Mouse (Mus musculus) adrenal gland, adult 18-20 months (tissue): ENCODE data around the gene Maea. TPM values are rescaled to one million over a fixed set of nuclear protein-coding genes. Genes with fewer than 3 reads are reported as not detected.
A peak's percentile ranks its signal among the peaks of the same experiment; 100 is the strongest.

Experiments used
- DNase-seq, 2 experiments: peaks; one replicate each; pipeline ENCODE4 v3.0.0; 2021 to 2022; ENCODE audit warnings: low spot score in 2 of 2
- total RNA-seq, 2 experiments: library from RNA; stranded (reverse); gene quantifications; 1 replicate in 1 of 2; 2 replicates in 1 of 2; pipeline ENCODE4 v1.2.3; 2021

Gene Maea
- total RNA-seq, 2 experiments from 2014 or later = 111 to 122 TPM

DNA sequence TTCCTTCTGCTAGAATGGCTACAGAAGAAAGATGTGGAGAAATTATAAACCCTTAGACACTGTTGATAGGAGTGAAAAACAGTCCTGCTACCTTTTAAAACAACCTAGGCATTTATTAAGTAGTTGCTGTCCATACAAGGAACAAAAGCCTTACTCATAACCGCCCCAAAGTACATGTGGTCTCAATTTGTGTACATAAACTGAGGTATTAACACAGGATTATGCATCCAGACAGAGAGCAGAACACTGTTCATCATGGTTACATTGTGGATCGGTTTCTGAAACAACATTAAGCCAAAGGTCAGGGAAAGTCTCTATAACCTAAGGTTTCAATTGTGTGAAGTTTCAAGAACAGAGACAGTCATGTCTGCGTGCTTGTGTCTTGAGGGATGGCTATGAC is 17.7 kb downstream of the Maea start:
- DNase-seq = no peak

DNA sequence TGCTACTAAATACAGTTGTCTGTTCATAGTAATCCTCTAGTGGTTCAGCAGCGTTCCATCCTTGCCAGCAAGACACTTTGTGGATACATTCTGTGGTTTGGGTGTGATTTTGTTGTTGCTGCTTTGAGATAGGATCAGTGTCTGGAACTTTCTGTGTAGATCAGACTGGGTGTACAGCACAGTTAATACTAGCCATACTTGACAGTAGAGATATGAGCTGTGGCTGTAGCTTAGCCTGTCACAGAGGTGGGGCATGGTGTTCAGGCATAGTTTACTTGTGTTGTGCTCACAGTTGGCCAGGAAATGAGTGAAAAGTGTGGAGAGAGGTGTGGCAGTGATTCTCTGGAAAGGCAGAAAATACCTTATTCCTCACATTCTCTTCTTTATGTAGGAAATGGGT is 22.2 kb downstream of the Maea start:
- no peak for DNase-seq

DNA sequence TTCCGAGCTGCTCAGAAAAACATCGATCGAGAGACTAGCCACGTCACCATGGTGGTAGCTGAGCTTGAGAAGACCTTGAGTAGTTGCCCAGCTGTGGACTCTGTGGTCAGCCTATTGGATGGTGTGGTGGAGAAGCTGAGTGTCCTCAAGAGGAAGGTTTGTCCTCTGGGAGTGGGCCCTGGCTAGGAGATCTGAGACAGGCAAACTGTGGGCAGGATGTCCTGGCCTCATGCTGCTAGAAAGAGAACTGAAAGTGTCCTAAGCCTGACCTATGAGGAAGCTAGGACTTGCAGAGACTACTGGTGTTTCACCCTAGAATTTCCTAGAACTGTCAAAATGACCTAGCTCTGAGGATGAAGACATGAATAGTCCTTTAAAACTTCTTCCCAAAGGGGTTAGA is 23.2 kb downstream of the Maea start:
- DNase-seq = no peak

DNA sequence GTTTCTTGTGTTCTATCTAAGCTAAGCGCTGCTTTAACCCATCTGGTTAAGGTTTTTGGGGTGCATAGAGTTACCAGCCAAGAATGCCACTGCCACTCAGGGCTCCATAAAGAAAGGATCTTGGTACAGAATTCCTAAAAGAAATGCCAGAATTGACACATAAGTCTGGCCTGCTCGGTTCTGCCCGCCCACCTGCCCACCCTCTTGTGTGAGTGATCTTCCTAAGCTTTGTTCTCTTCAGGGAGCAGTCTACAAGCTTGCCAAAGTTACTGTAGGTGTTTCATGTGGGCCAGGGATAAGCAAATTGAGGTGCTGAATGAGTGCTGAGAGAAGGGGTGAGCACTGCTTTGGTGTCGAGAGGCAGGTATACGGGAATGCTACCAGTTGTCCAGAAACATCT is 28.0 kb downstream of the Maea start:
- no peak for DNase-seq

DNA sequence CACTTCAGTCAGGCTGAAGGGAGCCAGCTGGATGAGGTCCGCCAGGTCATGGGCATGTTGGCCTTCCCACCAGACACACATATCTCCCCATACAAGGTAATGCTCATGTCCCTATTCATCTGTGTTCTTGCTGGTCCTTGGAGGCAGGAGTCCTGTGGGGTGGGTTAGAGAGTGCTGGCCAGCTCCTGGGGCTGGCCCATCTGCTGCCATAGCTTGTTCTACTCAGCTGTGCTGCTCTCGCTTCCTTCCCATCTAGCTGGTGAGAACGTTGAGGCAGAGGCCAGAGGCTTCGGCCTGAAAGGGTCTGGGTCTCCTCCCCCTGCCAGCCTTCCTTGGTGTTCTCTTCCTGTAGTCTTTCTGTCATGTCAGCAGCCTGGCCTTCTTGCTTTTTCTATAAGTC is 33.3 kb downstream of the Maea start:
- DNase-seq = no peak

DNA sequence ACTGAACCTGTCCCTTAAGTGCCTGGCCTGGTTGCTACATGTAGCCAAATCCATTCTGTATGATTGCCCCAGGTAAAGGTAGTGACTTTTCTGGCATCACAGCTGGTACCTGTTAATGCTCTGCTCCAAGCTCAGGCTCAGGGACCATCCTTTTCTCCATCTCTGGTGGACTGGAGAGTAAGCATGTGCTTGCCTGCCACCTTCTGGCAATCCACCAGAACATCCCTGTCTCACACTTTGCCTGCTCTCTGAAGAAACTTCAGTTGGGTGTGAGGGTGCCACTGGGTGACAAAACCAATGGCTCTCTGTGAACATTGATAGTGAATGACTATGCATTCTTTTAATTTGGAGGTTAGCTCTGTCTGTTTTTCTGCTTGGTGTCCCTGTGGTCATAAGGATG is 35.8 kb downstream of the Maea start:
- DNase-seq = no peak

DNA sequence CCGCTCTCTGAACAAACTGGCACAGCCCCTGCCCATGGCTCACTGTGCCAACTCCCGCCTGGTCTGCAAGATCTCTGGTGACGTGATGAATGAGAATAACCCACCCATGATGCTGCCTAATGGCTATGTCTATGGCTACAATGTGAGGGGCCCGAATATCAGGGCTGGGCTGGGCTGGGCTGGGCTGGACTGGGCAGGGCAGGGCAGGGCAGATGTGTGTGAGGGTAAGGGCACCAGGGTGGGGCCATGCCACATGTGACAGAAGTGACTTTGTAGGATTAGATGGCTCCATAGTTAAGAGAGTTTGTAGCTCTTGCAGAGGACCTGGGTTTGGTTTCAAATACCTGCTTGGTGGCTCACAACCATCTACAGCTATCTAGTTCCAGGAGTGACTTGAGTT is 36.4 kb downstream of the Maea start:
- no peak for DNase-seq

DNA sequence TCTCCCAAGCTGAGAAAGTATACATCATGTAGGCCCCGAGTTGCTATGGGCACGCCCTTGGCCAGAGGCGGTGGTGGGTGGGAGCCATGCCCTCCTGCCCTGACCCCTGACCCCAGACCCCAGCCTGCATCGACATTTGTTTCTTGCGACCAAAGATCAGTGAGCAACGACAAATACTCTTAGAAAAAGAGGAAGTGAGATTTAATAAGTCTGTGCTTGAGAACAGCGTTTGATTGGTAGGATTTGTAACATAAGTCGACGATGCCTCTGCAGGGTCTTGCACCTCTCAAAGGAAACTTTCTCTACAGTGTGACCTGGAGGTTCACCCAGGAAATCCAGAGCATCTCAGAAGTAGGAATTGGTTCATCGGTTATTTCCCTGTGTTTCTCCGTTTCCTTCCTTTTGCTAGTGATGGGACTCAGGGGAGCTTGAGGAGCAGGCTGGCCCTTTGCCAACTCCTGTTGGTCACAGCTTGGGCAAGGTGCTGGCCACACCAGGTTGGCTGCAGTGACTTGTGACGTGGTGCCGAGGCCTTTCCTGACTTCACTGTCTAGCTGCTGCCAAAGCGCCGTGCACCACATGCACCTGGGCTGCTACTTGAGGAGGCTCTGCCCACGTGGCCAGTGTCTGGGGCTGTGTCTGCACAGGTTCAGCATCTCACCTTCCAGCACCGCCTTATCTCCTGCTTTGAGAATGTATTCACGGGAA is 37.2 kb downstream of the Maea start:
- DNase-seq = no peak

DNA sequence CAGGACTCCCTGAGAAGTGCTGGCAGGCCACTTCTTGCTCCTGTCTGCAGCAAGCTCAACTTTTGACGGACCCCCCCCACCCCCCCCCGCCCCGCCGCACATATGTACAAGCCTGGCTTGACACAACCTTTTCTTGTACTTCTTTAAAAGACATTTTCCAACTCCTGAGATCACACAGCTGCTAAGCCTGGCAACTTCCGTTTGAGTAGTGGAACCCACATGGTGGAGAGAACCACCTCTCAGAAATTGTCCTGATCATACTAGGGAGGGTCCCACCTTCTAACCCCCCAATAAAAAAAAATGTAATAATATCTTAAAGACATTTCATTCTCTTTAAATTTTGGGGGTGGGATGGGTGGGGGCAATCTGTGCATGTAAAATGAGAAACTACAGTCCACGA is 41.9 kb downstream of the Maea start:
- no peak for DNase-seq

DNA sequence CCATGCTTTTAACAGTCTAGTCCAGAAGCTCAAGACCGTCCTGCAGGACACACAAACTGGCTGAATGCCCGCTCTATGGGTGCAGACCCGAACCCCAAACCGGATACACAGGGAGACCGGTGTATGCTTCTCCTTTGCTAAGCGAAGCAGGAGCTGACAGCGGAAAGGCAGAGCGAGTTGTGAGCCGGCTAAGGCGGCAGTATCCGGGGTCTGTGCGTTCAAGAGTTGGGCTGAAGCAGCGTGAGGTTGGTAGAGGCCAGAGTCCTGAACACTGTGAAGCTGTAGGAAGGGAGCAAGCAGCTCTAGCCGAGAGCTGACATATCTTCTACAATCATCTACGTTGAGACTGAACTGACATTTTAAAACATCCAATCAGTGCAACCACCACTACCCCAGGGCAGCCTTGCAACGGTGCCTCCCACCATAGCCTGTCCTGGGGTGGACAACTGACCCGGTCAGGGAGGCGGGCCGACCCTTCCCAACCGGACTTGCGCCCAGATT is 42.5 kb downstream of the Maea start:
- peak in 1 of 2 experiments; percentile 41 for DNase-seq

DNA sequence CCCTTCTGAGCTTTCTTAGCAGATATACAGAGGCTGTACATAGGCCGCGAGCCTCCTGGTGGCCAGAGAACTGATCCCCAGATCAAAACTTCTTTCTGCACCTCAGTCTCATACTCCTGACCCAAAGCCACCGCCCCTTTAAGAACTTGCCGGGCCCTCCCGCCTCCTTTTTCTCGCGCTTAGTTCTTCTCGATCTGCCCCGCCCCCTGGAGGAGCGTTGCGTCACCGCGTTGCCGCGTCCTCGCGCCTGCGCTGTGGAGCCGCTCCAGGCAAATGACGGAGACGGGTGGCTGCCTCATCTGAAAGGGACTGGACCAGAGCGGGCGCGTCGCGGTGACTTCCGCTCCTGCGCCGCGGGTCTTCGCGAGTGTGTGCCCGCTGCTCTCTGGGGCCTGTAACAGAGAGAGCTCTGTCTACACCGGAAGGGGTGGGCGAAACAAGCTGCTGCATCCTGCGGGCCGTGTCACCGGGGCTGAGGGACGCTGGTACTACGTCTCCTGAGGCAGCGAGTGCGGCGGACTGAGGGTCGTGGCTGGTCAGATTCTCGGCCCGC is 43.1 kb downstream of the Maea start, which contains the start of gene Uvssa:
Gene Uvssa (plus strand): TSS at position 248 of the 553 bp plus-strand sequence.
- peak; percentile 98 to 99 for DNase-seq

DNA sequence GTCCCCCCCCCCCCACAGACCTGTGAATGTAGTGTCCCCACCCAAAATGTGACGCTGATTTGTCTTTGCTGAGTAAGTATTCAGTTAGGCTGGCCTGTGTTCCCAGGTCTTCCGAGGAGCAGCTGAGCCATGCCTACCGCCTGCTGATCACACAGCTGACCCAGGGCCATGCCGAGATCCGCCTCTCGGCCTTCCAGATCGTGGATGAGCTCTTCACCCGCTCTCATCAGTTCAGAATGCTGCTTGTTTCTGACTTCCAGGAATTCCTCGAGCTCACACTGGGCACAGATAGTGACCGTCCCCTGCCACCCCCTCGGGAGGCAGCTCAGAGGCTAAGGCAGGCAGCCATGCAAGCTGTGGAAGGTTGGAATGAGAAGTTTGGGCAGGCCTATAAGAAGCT is 52.2 kb downstream of the Maea start:
- no peak for DNase-seq

DNA sequence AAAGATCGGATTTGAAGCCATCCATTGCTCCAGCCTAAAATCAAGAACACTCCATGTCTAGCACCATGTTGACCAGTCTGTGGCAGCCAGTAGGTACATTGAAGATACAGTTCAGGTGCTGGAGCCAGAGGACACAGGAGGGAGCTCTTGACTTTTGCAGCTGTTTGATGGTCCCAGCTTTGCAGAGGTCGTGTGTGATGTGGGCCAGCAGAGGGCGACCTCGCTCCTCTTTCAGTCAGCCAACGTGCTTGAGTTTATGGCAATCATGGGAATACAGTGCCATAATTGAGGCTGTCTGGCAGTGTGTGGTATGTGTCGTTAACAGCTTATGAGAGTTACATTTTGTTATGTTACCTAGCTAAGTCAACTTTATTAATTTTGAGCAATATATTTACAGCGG is 58.5 kb downstream of the Maea start:
- DNase-seq = peak; percentile 72 to 75

DNA sequence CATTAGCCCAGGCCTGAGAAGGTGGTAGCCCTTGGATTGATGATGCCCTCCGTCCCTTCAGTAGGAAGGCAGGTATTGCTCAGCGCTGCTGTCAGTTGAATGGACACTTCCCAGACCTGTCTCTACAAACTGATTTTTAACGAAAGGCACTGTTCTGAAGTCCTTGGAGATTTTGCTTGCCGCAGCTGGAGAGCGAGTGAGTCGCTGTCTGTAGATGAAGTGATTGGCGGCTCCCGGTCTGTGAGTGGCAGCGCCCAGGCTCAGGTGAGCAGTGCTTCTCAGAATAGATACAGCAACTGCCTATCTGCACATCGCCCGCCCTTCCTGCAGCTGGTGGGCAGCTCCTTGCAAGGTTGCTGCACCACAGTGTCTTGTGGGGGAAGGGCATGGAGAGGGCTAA is 60.4 kb downstream of the Maea start:
- no peak for DNase-seq

DNA sequence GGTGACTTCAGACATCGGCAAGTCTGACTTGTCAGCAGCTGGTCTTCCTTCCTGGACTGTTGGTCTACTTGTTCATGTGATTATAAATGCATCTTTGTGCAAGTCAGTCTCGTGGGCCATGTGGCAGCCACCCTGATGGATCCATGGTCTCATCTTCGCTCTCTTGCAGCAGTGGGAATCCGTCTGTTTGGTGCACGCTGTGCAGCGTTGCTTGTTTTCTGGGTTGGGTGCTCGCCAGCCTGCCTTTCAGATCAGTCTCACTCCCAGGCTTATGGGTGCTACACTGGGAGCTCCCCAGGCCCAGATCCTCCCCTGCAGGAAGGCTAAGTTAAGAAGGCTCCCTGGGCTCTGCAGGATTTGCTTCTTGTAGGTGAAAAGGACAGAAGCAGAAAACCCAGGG is 61.5 kb downstream of the Maea start:
- no peak for DNase-seq

DNA sequence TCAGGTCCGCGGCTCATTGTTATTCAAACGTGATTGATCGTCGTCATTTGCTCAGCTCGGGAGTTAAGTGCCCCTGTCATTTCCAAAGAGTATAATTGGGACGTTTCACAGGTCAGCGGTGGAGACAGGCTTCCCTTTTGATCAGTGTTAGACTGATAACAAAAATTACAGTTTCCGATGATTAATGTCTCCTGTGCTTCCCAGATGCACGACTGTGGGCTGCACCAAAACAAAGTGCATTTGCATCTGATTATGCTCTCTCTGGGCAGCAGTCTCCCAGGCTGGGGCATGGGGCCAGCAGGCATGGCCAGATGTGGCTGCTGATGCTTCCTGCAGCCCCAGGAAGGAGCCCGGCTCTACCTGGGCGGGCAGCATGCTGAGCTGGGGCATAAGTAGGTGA is 65.5 kb downstream of the Maea start:
- DNase-seq = peak in 1 of 2 experiments; percentile 10

DNA sequence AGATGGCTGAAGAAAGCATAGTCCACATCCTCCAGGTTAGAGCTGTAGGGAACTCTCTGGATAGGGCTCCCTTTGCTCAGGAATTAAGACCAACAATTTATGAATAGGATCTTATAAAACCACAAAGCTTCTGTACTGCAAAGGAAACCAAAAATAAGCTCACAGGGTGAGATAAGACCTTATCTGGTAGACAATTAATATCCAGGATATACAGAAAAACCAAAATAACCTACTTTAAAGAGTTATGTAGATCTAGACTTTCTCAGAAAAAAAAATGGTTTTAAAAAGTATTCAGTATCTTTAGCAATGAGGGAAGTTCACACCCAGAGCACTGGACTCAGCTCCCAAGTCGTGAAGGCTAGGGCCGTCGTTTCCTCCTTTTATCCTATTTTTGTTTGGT is 85.0 kb downstream of the Maea start:
- DNase-seq = no peak

Other genes with a start within 250 kb of the Maea start
- gene Slc5a1, start 231.3 kb upstream of the Maea start, total RNA-seq = not detected
- gene Spon2, start 117.1 kb upstream of the Maea start, total RNA-seq = 1 to 10 TPM in 1 of 2 experiments, under 1 TPM in 1; 0.73 to 1.0 TPM
- gene Ctbp1, start 60.5 kb upstream of the Maea start, total RNA-seq = 100 to 1,000 TPM; 214 to 234 TPM
- gene Uvssa, start 43.0 kb downstream of the Maea start, total RNA-seq = 1 to 10 TPM; 5.2 to 5.3 TPM
- not detected for gene Nkx1-1, start 98.5 kb downstream of the Maea start, total RNA-seq